ENCODE assay signal across 8 mouse cellular contexts in the genomic region with DNA sequence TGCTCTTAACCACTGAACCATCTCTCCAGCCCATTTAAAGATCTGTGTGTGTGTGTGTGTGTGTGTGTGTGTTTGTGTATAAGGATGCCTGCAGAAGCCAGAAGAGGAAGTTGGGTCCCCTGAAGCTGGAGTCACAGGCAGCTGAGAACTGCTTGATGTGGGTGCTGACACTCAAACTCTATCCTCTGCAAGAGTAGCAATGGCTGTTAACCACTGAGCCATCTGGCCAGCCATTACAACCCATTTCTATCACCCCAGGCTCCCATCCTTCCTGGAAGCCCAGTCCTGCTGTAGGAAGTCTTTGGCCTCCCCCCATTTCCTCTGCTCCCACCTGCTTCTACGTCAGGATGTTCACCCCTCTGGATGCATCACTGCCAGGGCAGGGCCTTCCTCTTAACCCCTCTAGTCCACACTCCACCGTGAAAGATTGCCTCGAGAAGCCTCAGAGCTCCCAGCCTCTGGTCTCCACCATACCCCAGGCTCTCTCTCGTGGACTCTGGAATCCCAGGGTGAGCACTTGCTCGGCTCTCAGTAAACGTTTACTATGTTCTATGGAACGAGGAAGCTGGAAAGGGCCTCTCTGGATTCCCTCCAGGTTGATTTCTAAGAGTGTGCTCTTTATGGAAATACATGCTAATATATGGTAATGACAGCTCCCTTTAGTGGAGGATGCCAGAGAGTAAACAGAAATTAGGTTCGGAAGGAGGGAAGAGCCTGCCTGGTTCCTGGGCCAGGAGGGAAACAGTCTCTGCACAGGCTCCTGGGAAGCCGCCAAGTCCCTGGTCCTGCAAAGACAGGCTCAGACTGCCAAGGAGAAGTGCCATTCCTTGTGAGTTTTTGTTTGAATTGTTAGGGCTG. TPM values are rescaled to one million over a fixed set of nuclear protein-coding genes. Genes with fewer than 3 reads are reported as not detected.
A peak's percentile ranks its signal among the peaks of the same experiment; 100 is the strongest.
DNase-seq lines count a peak whose midpoint lies in the region; ATAC-seq lines count a peak whose summit lies in the region.

No protein-coding gene starts in this region.

- intact Hi-C loops in left cerebral cortex, postnatal 10 days (cut with DNase I) = no loop called here

- no peak overlapping the region; the same call in 1 of the 2 replicates for H3K4me2 ChIP-seq in embryonic facial prominence, embryonic 15.5 days (replicated peaks)

- 28% methylated on average over 9 of the region's 9 CpGs for WGBS in embryonic facial prominence, embryonic 15.5 days

- peak; percentile 48 for DNase-seq in CD4-positive, CD25-positive, alpha-beta regulatory T cell, adult 2 months (ENCODE audit: low read depth, low spot score)
- peak; percentile 65 to 79 for DNase-seq in left cerebral cortex, adult 18-20 months (ENCODE audit: low spot score in 2 of 2)
- DNase-seq in left cerebral cortex, adult 11 months (ENCODE audit: low spot score) = no peak
- peak; percentile 69 to 83 for DNase-seq in left cerebral cortex, postnatal 10 days (ENCODE audit: extremely low spot score in 1 of 2, low spot score in 2 of 2)
- DNase-seq in yolk sac, embryonic 10.5 days (ENCODE audit: low spot score) = no peak

- no peaks in the 10 kb centered on the region for H3K9me3 ChIP-seq in embryonic facial prominence, embryonic 15.5 days (replicated peaks)

- H3K9ac ChIP-seq in embryonic facial prominence, embryonic 15.5 days = no peak overlapping the region

- peak overlapping the region; percentile 75 for H3K27ac ChIP-seq in embryonic facial prominence, embryonic 15.5 days (replicated peaks)

- peaks cover 30% of the 10 kb centered on the region for H3K4me1 ChIP-seq in embryonic facial prominence, embryonic 15.5 days

- ATAC-seq in CD4-positive, CD25-positive, alpha-beta regulatory T cell, adult 4 months = no peak
- 0 out of 2 replicates have a peak, but pooled peaks have one; percentile 13 for ATAC-seq in embryonic facial prominence, embryonic 15.5 days (ENCODE audit: insufficient number of reproducible peaks, low FRiP score, low TSS enrichment, low read depth)
- peak; percentile 8; the same call in 1 of the 2 replicates for ATAC-seq in neutrophil, adult 5-6 weeks (ENCODE audit: extremely low read depth, insufficient number of reproducible peaks, low FRiP score, poor library complexity, severe bottlenecking)

- no peaks in the 10 kb centered on the region for H3K27me3 ChIP-seq in embryonic facial prominence, embryonic 15.5 days

- no peak overlapping the region for H3K4me3 ChIP-seq in embryonic facial prominence, embryonic 15.5 days (replicated peaks)

- peaks cover 9% of the 10 kb centered on the region for H3K36me3 ChIP-seq in embryonic facial prominence, embryonic 15.5 days

RNA-seq across cellular contexts. Expression of a gene that starts 3.3 kb away (rescaled TPM):
- polyA plus RNA-seq in CD4-positive, CD25-positive, alpha-beta regulatory T cell, adult 4 months (2017; shearing (Covaris generic)) = 10 to 100 TPM; 42.9 to 80.7 TPM
- 10 to 100 TPM; 45.9 to 48.5 TPM for total RNA-seq in left cerebral cortex, adult 18-20 months (2021)
- polyA plus RNA-seq in embryonic facial prominence, embryonic 15.5 days (2015; fragmentation: Nextera tagmentation; extraction: Ambion mirVana) = 17.1 and 18.3 TPM in 2 replicates
- 10 to 100 TPM; 59.8 to 62.6 TPM for total RNA-seq in left cerebral cortex, postnatal 10 days (2021)
- total RNA-seq in neutrophil, adult 5-6 weeks (2017) = 92.9 and 95.5 TPM in 2 replicates

RNA-seq across cellular contexts. Expression of a gene that starts 24.9 kb away (rescaled TPM):
- 10 to 100 TPM; 31.0 to 49.0 TPM for polyA plus RNA-seq in CD4-positive, CD25-positive, alpha-beta regulatory T cell, adult 4 months (2017; shearing (Covaris generic))
- total RNA-seq in left cerebral cortex, adult 18-20 months (2021) = 10 to 100 TPM; 36.2 to 40.7 TPM
- 50.3 and 52.2 TPM in 2 replicates for polyA plus RNA-seq in embryonic facial prominence, embryonic 15.5 days (2015; fragmentation: Nextera tagmentation; extraction: Ambion mirVana)
- total RNA-seq in left cerebral cortex, postnatal 10 days (2021) = 10 to 100 TPM; 41.2 to 42.4 TPM
- 25.3 and 29.0 TPM in 2 replicates for total RNA-seq in neutrophil, adult 5-6 weeks (2017)

RNA-seq across cellular contexts. Expression of a gene that starts 37.9 kb away (rescaled TPM):
- 10 to 100 TPM; 54.7 to 96.4 TPM for polyA plus RNA-seq in CD4-positive, CD25-positive, alpha-beta regulatory T cell, adult 4 months (2017; shearing (Covaris generic))
- total RNA-seq in left cerebral cortex, adult 18-20 months (2021) = 1 to 10 TPM; 9.0 to 9.5 TPM
- 21.6 and 22.7 TPM in 2 replicates for polyA plus RNA-seq in embryonic facial prominence, embryonic 15.5 days (2015; fragmentation: Nextera tagmentation; extraction: Ambion mirVana)
- total RNA-seq in left cerebral cortex, postnatal 10 days (2021) = 10 to 100 TPM in 1 of 2 experiments, 1 to 10 TPM in 1; 9.5 to 11.7 TPM
- 3.7 and 7.9 TPM in 2 replicates for total RNA-seq in neutrophil, adult 5-6 weeks (2017)

RNA-seq across cellular contexts. Expression of a gene that starts 38.0 kb away (rescaled TPM):
- 10 to 100 TPM; 26.1 to 58.9 TPM for polyA plus RNA-seq in CD4-positive, CD25-positive, alpha-beta regulatory T cell, adult 4 months (2017; shearing (Covaris generic))
- total RNA-seq in left cerebral cortex, adult 18-20 months (2021) = 10 to 100 TPM; 13.8 to 16.2 TPM
- 36.8 and 40.0 TPM in 2 replicates for polyA plus RNA-seq in embryonic facial prominence, embryonic 15.5 days (2015; fragmentation: Nextera tagmentation; extraction: Ambion mirVana)
- total RNA-seq in left cerebral cortex, postnatal 10 days (2021) = 10 to 100 TPM; 11.7 to 13.2 TPM
- 32.9 and 34.4 TPM in 2 replicates for total RNA-seq in neutrophil, adult 5-6 weeks (2017)

RNA-seq across cellular contexts. Expression of a gene that starts 57.4 kb away (rescaled TPM):
- polyA plus RNA-seq in CD4-positive, CD25-positive, alpha-beta regulatory T cell, adult 4 months (2017; shearing (Covaris generic)) = 100 to 1,000 TPM; 119 to 120 TPM
- total RNA-seq in left cerebral cortex, adult 18-20 months (2021) = 10 to 100 TPM; 74.9 to 75.7 TPM
- polyA plus RNA-seq in embryonic facial prominence, embryonic 15.5 days (2015; fragmentation: Nextera tagmentation; extraction: Ambion mirVana) = 205 and 222 TPM in 2 replicates
- total RNA-seq in left cerebral cortex, postnatal 10 days (2021) = 10 to 100 TPM; 82.2 to 91.6 TPM
- 47.6 and 55.0 TPM in 2 replicates for total RNA-seq in neutrophil, adult 5-6 weeks (2017)

Comparison
In these comparisons a context has a peak if more than half of its experiments do, and no peak if none do; other contexts are left out.
1. DNase-seq: peak in CD4-positive, CD25-positive, alpha-beta regulatory T cell, adult 2 months (single experiment), left cerebral cortex, adult 18-20 months (2 of 2) and left cerebral cortex, postnatal 10 days (2 of 2); none in left cerebral cortex, adult 11 months (single experiment) and yolk sac, embryonic 10.5 days (single experiment).